Mouse (Mus musculus) G1E (cell line): ENCODE measurements around the gene Astn1. TPM values are rescaled to one million over a fixed set of nuclear protein-coding genes. Genes with fewer than 3 reads are reported as not detected.

Experiments used
- ATAC-seq: 2 replicates; pipeline ENCODE4 v1.8.0; 2016; ENCODE audit warnings: mild to moderate bottlenecking; ENCODE audit not compliant: insufficient number of reproducible peaks, poor library complexity, low FRiP score, severe bottlenecking; ENCODE audit errors: extremely low read depth
- DNase-seq: peaks from one replicate; pipeline ENCODE4 v3.0.0; 2012; ENCODE audit warnings: low spot score
- H3K27me3 ChIP-seq: 2 replicates; pipeline ENCODE4 v1.6.1; 2012; ENCODE audit warnings: mild to moderate bottlenecking, low read length, inconsistent platforms; ENCODE audit not compliant: insufficient read depth
- H3K36me3 ChIP-seq: replicated peaks from 2 replicates; pipeline ENCODE3; 2012; ENCODE audit warnings: mild to moderate bottlenecking, inconsistent platforms
- H3K4me1 ChIP-seq: 2 replicates; pipeline ENCODE4 v1.6.1; 2012; ENCODE audit warnings: low read depth, low read length, inconsistent platforms, mixed read lengths; ENCODE audit not compliant: insufficient read depth
- H3K4me3 ChIP-seq: 2 replicates; pipeline ENCODE4 v1.5.1; 2012; ENCODE audit warnings: low read depth, mild to moderate bottlenecking, inconsistent platforms, low read length, moderate library complexity, mixed read lengths
- H3K9me3 ChIP-seq: replicated peaks from 2 replicates; pipeline ENCODE4 v1.6.1; 2012; ENCODE audit warnings: inconsistent platforms
- CTCF ChIP-seq: IDR thresholded peaks from 2 replicates; pipeline ENCODE4 v1.5.1; 2012; ENCODE audit warnings: low read depth, low read length, inconsistent platforms, mixed read lengths
- GATA1 ChIP-seq: IDR thresholded peaks from 2 replicates; pipeline ENCODE4 v1.6.1; 2012; ENCODE audit warnings: borderline replicate concordance, low read length, inconsistent platforms, mixed read lengths
- GATA2 ChIP-seq: IDR thresholded peaks from 2 replicates; pipeline ENCODE4 v1.6.1; 2012; ENCODE audit warnings: low read depth, low read length, inconsistent platforms, borderline replicate concordance
- POLR2AphosphoS5 ChIP-seq: IDR thresholded peaks from 2 replicates; pipeline ENCODE4 v1.6.1; 2012; ENCODE audit warnings: low read depth, low read length, inconsistent platforms; ENCODE audit not compliant: insufficient replicate concordance
- TAL1 ChIP-seq: conservative IDR thresholded peaks from 2 replicates; pipeline ENCODE4 v1.6.1; 2012; ENCODE audit warnings: low read depth, low read length, inconsistent platforms, mixed read lengths
- polyA plus RNA-seq: library from polyadenylated mRNA; stranded (reverse); fragments of >175 nt; gene quantifications from 2 replicates; pipeline ENCODE4 v1.2.3, GENCODE M21; 2012
- total RNA-seq, 2 experiments: library from RNA; stranded (forward) in 1 of 2; stranded (reverse) in 1 of 2; fragments of 200-1000 nt in 1 of 2; fragments of >200 nt in 1 of 2; fragmentation: Nextera tagmentation in 1 of 2; gene quantifications; 2 replicates each; pipeline ENCODE4 v1.2.3; 2014 to 2017

The Astn1 gene
- total and polyA plus RNA-seq, 3 experiments: 0.08 to 0.16 TPM; not detected in 1

DNA sequence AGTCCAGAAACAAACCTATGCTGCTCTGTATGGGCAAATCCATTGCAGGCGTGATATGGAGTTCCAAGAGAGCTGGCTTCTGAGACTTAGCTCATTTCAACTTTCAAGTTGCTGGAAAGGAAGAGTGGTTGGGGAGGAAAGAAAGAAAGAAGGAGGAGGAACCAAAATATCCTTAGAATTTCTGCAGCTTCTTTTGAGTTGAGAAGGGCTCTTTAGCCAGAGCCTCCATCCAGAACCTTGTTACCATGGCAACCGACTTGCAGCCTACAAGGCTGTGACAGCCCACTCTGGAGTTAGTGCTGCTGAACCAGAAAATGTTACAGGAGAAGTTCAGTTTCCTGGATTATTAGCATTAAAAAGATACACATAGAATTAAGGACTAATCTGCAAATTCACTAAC, 46.1 kb downstream of the Astn1 start:
- H3K36me3 ChIP-seq: no peaks in the 10 kb centered on the region
- no peak overlapping the region for H3K4me3 ChIP-seq
- TF ChIP-seq TAL1: no peak
- TF ChIP-seq CTCF: no peak
- TF ChIP-seq POLR2AphosphoS5: no peak
- no peak for TF ChIP-seq GATA1
- TF ChIP-seq GATA2: no peak
- ATAC-seq (no peak), DNase-seq (no peak)
- peaks cover 42% of the 10 kb centered on the region for H3K9me3 ChIP-seq
- H3K27me3 ChIP-seq: no peaks in the 10 kb centered on the region
- no peaks in the 10 kb centered on the region for H3K4me1 ChIP-seq

DNA sequence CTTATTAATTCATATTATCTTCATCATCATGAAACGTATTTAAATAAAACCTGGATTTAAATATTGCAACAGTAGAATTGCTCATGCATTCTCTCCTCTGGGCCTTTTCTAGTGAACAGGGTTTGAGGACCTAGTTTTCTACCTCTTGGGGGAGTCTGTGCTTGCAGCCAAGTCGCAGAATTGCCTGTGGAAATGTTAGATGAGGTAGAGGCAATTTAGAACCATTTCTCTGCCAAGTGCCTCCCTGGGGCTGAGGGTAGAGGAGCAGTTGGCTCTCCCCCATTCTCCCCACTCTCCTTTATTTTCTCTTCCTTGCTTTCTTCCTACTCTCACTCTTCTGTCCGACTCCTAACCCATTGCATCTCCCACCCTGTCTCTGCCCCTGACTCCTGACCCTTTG, 49.1 kb downstream of the Astn1 start:
- no peaks in the 10 kb centered on the region for H3K36me3 ChIP-seq
- H3K4me3 ChIP-seq: no peak overlapping the region
- H3K27me3 ChIP-seq: no peaks in the 10 kb centered on the region
- peaks cover 31% of the 10 kb centered on the region for H3K9me3 ChIP-seq
- ATAC-seq: no peak
- no peaks in the 10 kb centered on the region for H3K4me1 ChIP-seq
- DNase-seq: no peak
- no peak for TF ChIP-seq GATA1
- TF ChIP-seq GATA2: no peak
- no peak for TF ChIP-seq TAL1
- no peak for TF ChIP-seq POLR2AphosphoS5
- no peak for TF ChIP-seq CTCF

DNA sequence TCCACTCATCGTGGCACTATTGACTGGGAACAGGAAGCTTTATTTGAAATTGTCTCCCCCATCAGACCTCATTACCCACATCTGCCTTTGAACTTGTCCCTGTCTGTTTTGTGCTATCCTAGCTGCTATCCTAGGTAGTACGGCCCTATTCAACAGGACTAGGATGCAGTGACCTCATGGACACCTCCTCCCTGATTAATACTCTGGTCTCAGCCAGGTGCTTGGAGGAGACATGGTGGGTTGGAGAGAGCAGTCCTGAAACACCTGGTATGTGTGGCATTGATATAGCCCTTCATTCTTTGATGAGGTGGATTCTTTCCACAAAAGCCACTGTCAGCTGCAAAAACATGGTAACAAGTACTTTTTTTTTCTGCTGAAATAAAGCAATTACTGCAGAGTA, 52.1 kb downstream of the Astn1 start:
- ATAC-seq: no peak
- Histone ChIP-seq H3K27me3 (no peaks in the 10 kb centered on the region), H3K9me3 (peaks cover 19% of the 10 kb centered on the region), H3K4me3 (no peak overlapping the region), H3K36me3 (no peaks in the 10 kb centered on the region), H3K4me1 (no peaks in the 10 kb centered on the region)
- no peak for DNase-seq
- TF ChIP-seq GATA2 (no peak), POLR2AphosphoS5 (no peak), TAL1 (no peak), GATA1 (no peak), CTCF (no peak)

DNA sequence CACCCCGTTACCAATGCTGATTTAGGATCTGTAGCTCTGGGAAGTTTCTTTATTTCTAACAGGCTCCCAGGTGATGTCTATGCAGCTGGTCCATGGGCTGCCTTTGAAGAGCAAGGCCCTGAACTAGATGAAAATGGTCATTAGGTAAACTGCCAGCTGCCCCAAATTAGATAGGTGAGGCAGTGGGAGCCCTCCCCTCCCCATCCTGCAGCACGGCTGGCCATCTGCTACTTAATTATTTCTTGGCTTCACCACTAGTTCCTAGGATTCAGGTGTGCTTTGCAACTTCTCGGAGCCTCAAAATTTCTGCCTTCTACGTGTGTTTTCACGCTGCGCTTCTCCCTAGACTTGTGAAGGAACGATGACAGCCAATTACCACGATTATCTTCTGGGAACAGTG, 59.4 kb downstream of the Astn1 start:
- Histone ChIP-seq H3K4me1 (no peaks in the 10 kb centered on the region), H3K9me3 (peaks cover 14% of the 10 kb centered on the region), H3K36me3 (no peaks in the 10 kb centered on the region), H3K27me3 (no peaks in the 10 kb centered on the region), H3K4me3 (no peak overlapping the region)
- ATAC-seq (no peak), DNase-seq (no peak)
- TF ChIP-seq CTCF: no peak
- no peak for TF ChIP-seq GATA1
- no peak for TF ChIP-seq GATA2
- TF ChIP-seq TAL1: no peak
- no peak for TF ChIP-seq POLR2AphosphoS5

DNA sequence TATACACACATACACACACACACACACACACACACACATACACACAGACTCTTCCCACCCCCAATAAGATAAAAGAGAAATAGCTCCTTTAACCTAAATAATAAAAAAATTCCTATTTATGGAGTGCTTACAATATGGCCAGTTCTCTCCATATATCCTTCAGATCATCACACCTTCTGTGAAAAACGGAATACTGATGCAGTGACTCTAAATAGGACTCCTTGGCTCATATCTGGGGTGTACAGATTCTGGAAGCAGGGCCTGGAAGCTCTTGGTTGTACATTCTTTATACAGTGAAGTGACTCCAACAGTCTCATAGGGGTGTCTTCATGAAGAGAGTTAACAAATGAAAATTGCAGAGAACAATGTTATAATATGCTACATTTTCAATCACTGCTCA, 60.7 kb downstream of the Astn1 start:
- Histone ChIP-seq H3K27me3 (no peaks in the 10 kb centered on the region), H3K4me1 (no peaks in the 10 kb centered on the region), H3K36me3 (no peaks in the 10 kb centered on the region), H3K4me3 (no peak overlapping the region), H3K9me3 (peaks cover 16% of the 10 kb centered on the region)
- ATAC-seq: no peak
- no peak for DNase-seq
- TF ChIP-seq TAL1 (no peak), CTCF (no peak), GATA1 (no peak), POLR2AphosphoS5 (no peak), GATA2 (no peak)

DNA sequence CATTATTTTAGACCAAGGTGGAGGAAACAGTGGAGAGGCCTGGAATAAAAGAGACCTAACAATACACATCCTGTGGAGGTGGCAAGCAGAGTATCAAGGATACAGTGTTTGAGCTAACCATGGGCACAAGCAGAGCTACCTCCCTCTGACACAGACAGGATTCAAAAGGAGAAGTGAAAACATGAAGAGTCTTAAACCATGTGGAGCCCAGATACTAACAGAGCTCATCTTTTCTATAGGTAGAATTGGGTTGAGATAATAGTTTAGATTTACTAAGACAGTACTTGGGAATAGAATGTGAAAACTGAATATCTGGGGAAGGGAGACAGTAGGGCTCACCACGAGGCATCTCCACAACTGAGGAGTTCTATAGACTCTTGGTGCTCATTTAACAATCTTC, 84.0 kb downstream of the Astn1 start:
- Histone ChIP-seq H3K27me3 (no peaks in the 10 kb centered on the region), H3K4me3 (no peak overlapping the region), H3K4me1 (no peaks in the 10 kb centered on the region), H3K9me3 (peaks cover 25% of the 10 kb centered on the region), H3K36me3 (no peaks in the 10 kb centered on the region)
- DNase-seq (no peak), ATAC-seq (no peak)
- TF ChIP-seq POLR2AphosphoS5 (no peak), CTCF (no peak), TAL1 (no peak)

DNA sequence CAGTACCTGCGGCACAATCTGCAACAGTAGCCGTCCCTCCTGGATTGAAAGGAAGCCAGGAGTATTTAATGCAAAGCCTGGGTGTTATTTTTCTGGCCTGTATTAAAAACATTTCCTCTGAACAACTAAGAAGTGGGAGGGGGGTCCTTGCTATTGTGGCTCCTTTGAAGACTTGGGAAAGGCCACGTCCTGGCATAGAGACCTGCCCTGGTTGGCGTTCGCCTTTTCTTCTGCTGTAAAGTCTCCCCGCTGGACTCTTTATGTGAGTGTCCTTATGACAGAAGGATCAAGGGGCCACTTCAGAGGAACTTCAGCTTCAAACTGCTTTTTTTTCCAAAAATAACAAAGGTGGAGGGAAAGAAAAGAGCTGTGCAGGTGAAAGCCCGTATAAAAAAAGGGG, 85.9 kb downstream of the Astn1 start:
- ATAC-seq (no peak), DNase-seq (no peak)
- no peaks in the 10 kb centered on the region for H3K36me3 ChIP-seq
- no peak overlapping the region for H3K4me3 ChIP-seq
- no peak for TF ChIP-seq POLR2AphosphoS5
- TF ChIP-seq TAL1: no peak
- TF ChIP-seq CTCF: no peak
- no peak for TF ChIP-seq GATA2
- TF ChIP-seq GATA1: no peak
- peaks cover 20% of the 10 kb centered on the region for H3K9me3 ChIP-seq
- no peaks in the 10 kb centered on the region for H3K27me3 ChIP-seq
- H3K4me1 ChIP-seq: no peaks in the 10 kb centered on the region
